Mouse (Mus musculus) MEL (cell line): ENCODE measurements at regions not wholly inside any gene's neighbourhood (a gene's known extent, or its start where the extent isn't known, plus 50 kb on each side); places are given as distances from the start of the nearest gene placed in this dataset.

Experiments used
- CTCF ChIP-seq, 3 experiments: IDR thresholded peaks in 2 of 3; conservative IDR thresholded peaks in 1 of 3; 2 replicates each; pipeline ENCODE4 v1.5.1; 2011 to 2012; ENCODE audit warnings: low read length in 3 of 3, low read depth in 2 of 3, mild to moderate bottlenecking in 2 of 3, improper control_type of control experiment in 1 of 3, inconsistent platforms in 1 of 3, mixed read lengths in 1 of 3, moderate library complexity in 1 of 3; ENCODE audit not compliant: control insufficient read depth in 1 of 3, insufficient read depth in 1 of 3, poor library complexity in 1 of 3, severe bottlenecking in 1 of 3
- EP300 ChIP-seq, 2 experiments: IDR thresholded peaks; 2 replicates each; pipeline ENCODE4 v1.6.1; 2011; ENCODE audit warnings: improper control_type of control experiment in 2 of 2, low read length in 2 of 2, low read depth in 1 of 2, mild to moderate bottlenecking in 1 of 2
- MYC ChIP-seq: IDR thresholded peaks from 2 replicates; pipeline ENCODE4 v1.6.1; 2011; ENCODE audit warnings: low read depth, mild to moderate bottlenecking, low read length, improper control_type of control experiment, moderate library complexity
- ZC3H11A ChIP-seq: IDR thresholded peaks from 2 replicates; pipeline ENCODE4 v1.6.1; 2012; ENCODE audit warnings: low read depth, mild to moderate bottlenecking, inconsistent platforms, low read length, improper control_type of control experiment

DNA sequence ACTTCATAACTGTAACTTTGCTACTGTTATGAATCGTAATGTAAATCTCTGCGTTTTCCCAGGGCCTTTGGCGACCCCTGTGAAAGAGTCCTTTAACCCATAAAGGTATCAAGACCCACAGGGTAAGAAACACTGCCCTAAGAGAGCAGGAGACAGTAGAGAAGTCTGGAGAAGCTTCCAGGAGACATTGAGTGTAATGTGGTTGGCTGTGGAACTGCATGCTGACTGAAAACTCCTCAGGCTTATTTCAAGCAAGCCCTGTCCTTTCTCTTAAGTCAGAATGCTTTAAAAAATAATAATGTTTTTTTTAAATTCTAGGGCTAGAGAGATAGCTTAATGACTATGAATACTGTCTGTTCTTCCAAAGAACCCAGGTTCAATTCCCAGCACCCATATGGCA is 71.9 kb upstream of the Frmd6 start:
- no peak for TF ChIP-seq EP300 (IDR thresholded peaks at IDR 0.05; ENCODE audit: low read depth in 1 of 2, low read length in 2 of 2)
- TF ChIP-seq CTCF (IDR thresholded peaks at IDR 0.05 in 2 of 3, conservative IDR thresholded peaks at IDR 0.05 in 1 of 3; ENCODE audit: control insufficient read depth in 1 of 3, insufficient read depth in 1 of 3, low read depth in 2 of 3, low read length in 3 of 3, poor library complexity in 1 of 3, severe bottlenecking in 1 of 3): no peak
- no peak for TF ChIP-seq MYC
- no peak for TF ChIP-seq ZC3H11A
